Mouse (Mus musculus) G1E (cell line): ENCODE data around the gene Frat2.

ENCODE experiments used
- CTCF ChIP-seq: IDR thresholded peaks from 2 replicates; pipeline ENCODE4 v1.5.1; 2012; ENCODE audit warnings: low read depth, low read length, inconsistent platforms, mixed read lengths
- GATA1 ChIP-seq: IDR thresholded peaks from 2 replicates; pipeline ENCODE4 v1.6.1; 2012; ENCODE audit warnings: borderline replicate concordance, low read length, inconsistent platforms, mixed read lengths
- GATA2 ChIP-seq: IDR thresholded peaks from 2 replicates; pipeline ENCODE4 v1.6.1; 2012; ENCODE audit warnings: low read depth, low read length, inconsistent platforms, borderline replicate concordance
- TAL1 ChIP-seq: conservative IDR thresholded peaks from 2 replicates; pipeline ENCODE4 v1.6.1; 2012; ENCODE audit warnings: low read depth, low read length, inconsistent platforms, mixed read lengths

- TF ChIP-seq CTCF (no peak), TAL1 (no peak), GATA2 (no peak), GATA1 (no peak)
These were observed 46.1 kb downstream of the Frat2 start, which contains the start of gene Arhgap19 for GRCm38 (mm10) chr19:41801742-41802369.
